Mouse (Mus musculus) midbrain, embryonic 11.5 days (tissue): ENCODE measurements around the gene Ccdc182. TPM values are rescaled to one million over a fixed set of nuclear protein-coding genes. Genes with fewer than 3 reads are reported as not detected.
A peak's percentile ranks its signal among the peaks of the same experiment; 100 is the strongest.

ENCODE experiments used
- ATAC-seq: fragments of 200-750 bp; cut with Nextera tagmentation; 2 replicates; pipeline ENCODE4 v1.8.0; 2017; ENCODE audit warnings: moderate TSS enrichment, moderate library complexity; ENCODE audit not compliant: low FRiP score
- DNase-seq: peaks from one replicate; pipeline ENCODE4 v3.0.0; 2015; ENCODE audit warnings: low spot score; ENCODE audit errors: missing footprints
- H3K27ac ChIP-seq: fragments of 300-500 bp; sonication (generic); 2 replicates; pipeline ENCODE4 v1.5.1; 2014; ENCODE audit warnings: low read depth, low read length
- H3K27me3 ChIP-seq: fragments of 300-500 bp; sonication (generic); 2 replicates; pipeline ENCODE4 v1.6.1; 2014; ENCODE audit warnings: mild to moderate bottlenecking, low read length, moderate library complexity, mixed read lengths; ENCODE audit not compliant: control insufficient read depth, insufficient read depth
- H3K36me3 ChIP-seq: fragments of 300-500 bp; sonication (generic); 2 replicates; pipeline ENCODE4 v1.6.1; 2014; ENCODE audit warnings: mild to moderate bottlenecking, low read length, moderate library complexity, mixed read lengths; ENCODE audit not compliant: control insufficient read depth, insufficient read depth
- H3K4me1 ChIP-seq: fragments of 300-500 bp; sonication (generic); 2 replicates; pipeline ENCODE4 v1.6.1; 2014; ENCODE audit warnings: low read length; ENCODE audit not compliant: control insufficient read depth, insufficient read depth
- H3K4me2 ChIP-seq: fragments of 300-500 bp; sonication (generic); 2 replicates; pipeline ENCODE4 v1.6.1; 2014; ENCODE audit warnings: mild to moderate bottlenecking, moderate library complexity
- H3K4me3 ChIP-seq: fragments of 300-500 bp; sonication (generic); 2 replicates; pipeline ENCODE4 v1.5.1; 2014; ENCODE audit warnings: low read depth, low read length
- H3K9ac ChIP-seq: fragments of 300-500 bp; sonication (generic); 2 replicates; pipeline ENCODE4 v1.6.1; 2014; ENCODE audit warnings: low read length
- H3K9me3 ChIP-seq: fragments of 300-500 bp; sonication (generic); 2 replicates; pipeline ENCODE4 v1.6.1; 2016; ENCODE audit warnings: low read length; ENCODE audit not compliant: control insufficient read depth
- WGBS: fragments of 180-500 bp; shearing (Covaris S2); extraction: QIAGEN DNeasy Blood & Tissue Kit; methylation state at CpG from one replicate; pipeline ENCODE4 v1.1.7; 2014; 5-methylcytosine and 5-hydroxymethylcytosine counted together
- polyA plus RNA-seq: library from polyadenylated mRNA; unstranded; fragments of >200 nt; fragmentation: Nextera tagmentation; extraction: Ambion mirVana; gene quantifications from 2 replicates; pipeline ENCODE4 v1.2.1, GENCODE M21; 2014

The Ccdc182 gene
- polyA plus RNA-seq, 1 experiment from 2014 or later: 9.1 TPM

DNA sequence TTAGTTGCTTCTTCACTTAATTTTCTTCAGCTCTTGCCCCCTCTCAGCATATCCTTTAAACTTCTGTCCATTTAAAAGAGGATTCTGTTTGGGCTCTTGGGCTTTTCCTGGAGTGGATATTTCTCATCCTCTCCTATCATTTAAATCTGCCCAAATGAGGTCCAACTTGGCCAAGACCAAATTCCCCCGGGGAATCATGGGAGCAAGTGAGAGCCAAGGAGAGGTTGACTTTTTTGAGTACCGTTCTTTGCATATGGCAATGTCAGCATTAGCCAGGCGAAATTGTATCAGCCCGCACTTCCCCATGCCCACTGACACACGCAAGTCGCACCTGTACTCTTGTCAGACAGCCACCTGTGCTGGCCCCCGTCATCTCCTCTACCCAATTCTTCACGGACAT lies 37.9 kb downstream of the Ccdc182 start:
- DNase-seq (no peak), ATAC-seq (no peak)
- Histone ChIP-seq H3K4me2 (no peak overlapping the region), H3K27ac (no peak overlapping the region), H3K4me1 (peaks cover 14% of the 10 kb centered on the region), H3K9ac (no peak overlapping the region), H3K4me3 (no peak overlapping the region), H3K36me3 (no peaks in the 10 kb centered on the region), H3K27me3 (no peaks in the 10 kb centered on the region), H3K9me3 (no peaks in the 10 kb centered on the region)
- WGBS: 94% methylated on average over 8 of the region's 8 CpGs

DNA sequence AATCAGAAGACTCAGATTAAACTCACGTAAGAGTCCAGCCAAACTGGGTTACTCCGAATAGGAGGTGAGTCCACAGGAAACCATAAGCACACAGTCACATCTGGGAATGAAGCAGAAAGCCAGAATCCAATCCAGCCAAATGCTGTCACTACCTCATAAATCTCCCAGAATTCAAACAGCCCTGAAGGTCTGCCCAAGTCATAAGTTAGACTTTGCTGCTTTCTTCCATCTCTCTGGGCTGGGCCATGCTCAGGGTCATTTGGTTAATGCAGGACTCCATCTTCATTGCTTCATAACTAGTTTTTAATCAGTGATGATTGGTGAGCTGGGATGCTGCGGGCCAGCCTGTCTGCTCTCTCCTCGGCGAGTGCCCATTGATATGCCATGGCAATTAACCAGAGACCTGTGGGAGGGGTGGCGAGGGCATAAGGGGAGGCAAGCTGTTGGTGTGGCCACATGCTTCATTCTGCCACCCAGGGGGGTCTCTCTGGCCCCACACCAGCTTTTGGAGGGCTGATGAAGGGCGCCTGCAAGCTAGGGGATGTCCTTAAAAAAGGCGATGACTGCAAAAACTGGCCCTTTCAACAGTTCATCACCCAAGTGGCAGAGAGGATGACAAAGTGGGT lies 38.6 kb downstream of the Ccdc182 start:
- no peaks in the 10 kb centered on the region for H3K27me3 ChIP-seq
- H3K9ac ChIP-seq: no peak overlapping the region
- ATAC-seq: no peak
- no peaks in the 10 kb centered on the region for H3K9me3 ChIP-seq
- DNase-seq: no peak
- H3K4me2 ChIP-seq: no peak overlapping the region
- no peak overlapping the region for H3K27ac ChIP-seq
- peaks cover 9% of the 10 kb centered on the region for H3K4me1 ChIP-seq
- 92% methylated on average over 8 of the region's 8 CpGs for WGBS
- H3K4me3 ChIP-seq: no peak overlapping the region
- H3K36me3 ChIP-seq: no peaks in the 10 kb centered on the region

DNA sequence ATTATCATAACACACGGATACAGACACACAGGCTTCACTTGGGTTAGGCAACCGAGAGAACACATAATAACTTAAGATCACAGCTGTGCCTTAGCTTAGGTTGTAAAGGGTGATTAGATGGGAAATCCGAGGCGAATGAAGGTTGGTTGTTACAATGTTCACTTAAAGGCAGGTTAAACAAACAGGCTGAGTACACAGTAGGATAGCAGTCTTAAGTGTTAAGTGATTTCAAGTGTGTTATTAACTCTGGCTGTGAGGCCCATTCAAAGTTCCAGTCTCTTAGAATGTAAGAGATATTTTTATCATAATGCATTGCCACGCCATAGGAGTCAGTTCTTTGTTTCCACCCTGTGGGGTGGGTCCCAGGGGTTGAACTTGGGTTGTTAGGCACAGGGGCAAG lies 41.0 kb downstream of the Ccdc182 start:
- WGBS: 23% methylated on average over 5 of the region's 5 CpGs
- peak overlapping the region; percentile 21 for H3K27ac ChIP-seq
- H3K4me2 ChIP-seq: no peak overlapping the region
- no peak overlapping the region for H3K9ac ChIP-seq
- no peaks in the 10 kb centered on the region for H3K9me3 ChIP-seq
- DNase-seq (no peak), ATAC-seq (no peak)
- H3K27me3 ChIP-seq: no peaks in the 10 kb centered on the region
- peaks cover 7% of the 10 kb centered on the region; the same call in 1 of the 2 replicates for H3K36me3 ChIP-seq
- no peak overlapping the region for H3K4me3 ChIP-seq
- peaks cover 9% of the 10 kb centered on the region for H3K4me1 ChIP-seq

DNA sequence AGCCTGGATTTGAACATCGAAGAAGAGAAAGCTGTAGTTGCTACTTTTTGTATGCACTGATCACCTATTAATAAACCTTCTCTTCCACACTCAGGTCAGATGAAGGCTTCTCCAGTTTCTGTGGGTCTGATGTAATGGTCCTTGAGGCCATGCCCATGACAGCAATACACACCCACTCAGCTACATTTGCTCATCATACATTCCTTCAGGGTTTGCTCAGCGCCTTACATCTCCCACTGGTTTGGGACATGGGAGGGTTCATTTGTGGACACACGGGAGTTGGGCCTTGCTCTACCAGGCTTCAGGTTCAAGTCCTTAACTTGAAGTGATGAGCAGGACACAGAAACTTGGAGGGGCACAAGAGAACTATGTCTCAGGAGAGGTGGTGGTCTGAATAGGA lies 44.1 kb downstream of the Ccdc182 start:
- Histone ChIP-seq H3K4me2 (no peak overlapping the region), H3K4me1 (peaks cover 9% of the 10 kb centered on the region), H3K9ac (no peak overlapping the region), H3K4me3 (no peak overlapping the region), H3K27ac (no peak overlapping the region), H3K27me3 (no peaks in the 10 kb centered on the region), H3K36me3 (peaks cover 7% of the 10 kb centered on the region; the same call in 1 of the 2 replicates), H3K9me3 (no peaks in the 10 kb centered on the region)
- 94% methylated on average over 3 of the region's 3 CpGs for WGBS
- DNase-seq (no peak), ATAC-seq (no peak)

Other genes starting within 250 kb of the Ccdc182 start
- 533 and 541 TPM in 2 replicates for gene Srsf1, start 246.7 kb upstream of the Ccdc182 start, polyA plus RNA-seq
- 82.5 and 83.6 TPM in 2 replicates for gene Vezf1, start 225.8 kb upstream of the Ccdc182 start, polyA plus RNA-seq
- gene Cuedc1, start 196.0 kb upstream of the Ccdc182 start, polyA plus RNA-seq: 16.5 and 17.0 TPM in 2 replicates
- 88.8 TPM in 2 replicates for gene Mrps23, start 89.7 kb upstream of the Ccdc182 start, polyA plus RNA-seq